Mouse (Mus musculus): ENCODE measurements at regions not wholly inside any gene's neighbourhood (a gene's known extent, or its start where the extent isn't known, plus 50 kb on each side); places are given as distances from the start of the nearest gene placed in this dataset.

DNA sequence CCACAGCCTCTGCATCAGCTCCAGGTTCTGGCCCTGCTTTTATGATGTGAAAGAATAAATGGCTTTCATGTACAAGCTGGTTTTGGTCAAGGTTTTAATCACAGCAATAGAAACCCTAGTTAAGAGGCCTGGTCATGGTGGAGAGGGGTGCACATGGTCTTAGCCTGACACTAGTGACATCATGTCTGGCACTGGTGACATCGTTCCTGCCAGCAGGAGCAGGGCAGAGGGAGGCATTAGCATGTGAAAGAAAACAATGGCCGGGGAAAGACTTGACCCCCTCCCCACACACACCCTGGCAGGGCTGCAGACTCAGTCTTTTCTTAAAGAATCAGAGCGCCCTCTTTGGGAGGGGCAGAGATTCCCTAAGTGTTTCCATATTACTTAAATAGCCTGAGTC, 139.2 kb downstream of the Matn1 start:
- in situ Hi-C loops (cut with MboI, MseI) = no loop called here

- in situ Hi-C loops (cut with MboI, MseI) = no loop called here
Observed at GRCm38 (mm10) chr4:131097421-131097820, 153.2 kb downstream of the Matn1 start.

- in situ Hi-C loops (cut with MboI, MseI) = no loop called here
Observed at GRCm38 (mm10) chr4:131100093-131100795, 156.1 kb downstream of the Matn1 start.

DNA sequence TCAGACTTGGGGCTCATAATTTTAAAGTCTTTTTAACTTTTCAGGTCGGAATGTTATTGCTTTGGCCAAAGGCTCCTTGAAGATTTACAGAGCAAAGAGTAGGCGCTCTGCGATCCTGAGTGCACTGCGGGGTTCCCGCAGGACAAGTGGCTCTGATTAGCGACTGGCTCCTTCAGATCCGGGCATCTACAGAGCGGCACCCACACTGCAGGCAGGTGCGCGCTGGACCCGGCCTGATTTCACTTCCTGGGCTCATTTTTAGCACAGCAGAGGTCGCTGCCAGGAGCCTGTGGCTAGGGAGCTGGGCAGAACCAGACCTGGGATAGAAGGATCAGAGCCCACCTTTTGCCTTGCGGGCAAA, 156.6 kb downstream of the Matn1 start:
- in situ Hi-C loops (cut with MboI, MseI) = no loop called here

DNA sequence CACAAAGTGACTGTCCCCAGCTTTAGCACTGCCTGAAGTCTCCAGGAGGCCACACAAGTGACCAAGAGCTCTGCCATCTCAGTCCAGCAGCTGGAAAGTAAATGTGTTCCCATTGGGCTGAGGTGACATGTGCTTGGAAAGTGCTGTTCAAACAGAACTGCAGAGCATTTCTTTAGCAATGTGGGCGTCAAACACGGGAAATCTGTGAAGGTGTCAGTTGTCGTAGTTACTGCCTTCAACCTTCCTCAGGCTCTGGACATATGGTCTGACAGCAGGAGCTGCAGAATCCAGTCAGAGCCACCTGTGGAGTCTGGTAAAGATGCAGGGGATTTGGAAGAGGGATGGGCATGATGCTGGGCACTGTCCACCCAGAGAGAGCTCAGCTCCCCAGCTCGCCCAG, 158.0 kb downstream of the Matn1 start:
- in situ Hi-C loops (cut with MboI, MseI) = no loop called here

GRCm38 (mm10) chr4:131107127-131107857, 163.1 kb downstream of the Matn1 start:
- in situ Hi-C loops (cut with MboI, MseI) = no loop called here

- in situ Hi-C loops (cut with MboI, MseI) = no loop called here
Observed at GRCm38 (mm10) chr4:131112536-131112935, 168.4 kb downstream of the Matn1 start.

GRCm38 (mm10) chr4:131113727-131114303, 169.6 kb downstream of the Matn1 start:
- in situ Hi-C loops (cut with MboI, MseI) = no loop called here

DNA sequence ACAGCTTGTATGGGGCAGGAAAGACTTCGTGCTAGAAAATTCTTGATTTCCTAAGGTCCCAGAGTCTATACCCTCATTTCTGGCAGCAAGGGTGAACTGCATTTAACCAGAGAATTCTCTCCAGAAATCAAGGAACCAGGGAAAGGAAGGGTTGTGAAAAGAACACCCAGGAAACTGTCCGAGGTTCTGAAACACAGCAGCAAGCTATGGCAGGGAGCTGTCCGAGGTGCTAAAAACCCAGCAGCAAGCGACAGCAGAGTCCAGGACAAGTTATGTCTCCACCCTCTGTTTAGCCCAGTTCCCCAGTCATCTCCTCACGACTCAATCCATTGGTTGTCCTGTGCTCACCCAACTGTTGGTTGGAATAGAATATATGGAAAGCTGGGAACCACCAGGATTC, 171.1 kb downstream of the Matn1 start:
- in situ Hi-C loops (cut with MboI, MseI) = no loop called here

GRCm38 (mm10) chr4:131118586-131118985, 174.4 kb downstream of the Matn1 start:
- in situ Hi-C loops (cut with MboI, MseI) = no loop called here

DNA sequence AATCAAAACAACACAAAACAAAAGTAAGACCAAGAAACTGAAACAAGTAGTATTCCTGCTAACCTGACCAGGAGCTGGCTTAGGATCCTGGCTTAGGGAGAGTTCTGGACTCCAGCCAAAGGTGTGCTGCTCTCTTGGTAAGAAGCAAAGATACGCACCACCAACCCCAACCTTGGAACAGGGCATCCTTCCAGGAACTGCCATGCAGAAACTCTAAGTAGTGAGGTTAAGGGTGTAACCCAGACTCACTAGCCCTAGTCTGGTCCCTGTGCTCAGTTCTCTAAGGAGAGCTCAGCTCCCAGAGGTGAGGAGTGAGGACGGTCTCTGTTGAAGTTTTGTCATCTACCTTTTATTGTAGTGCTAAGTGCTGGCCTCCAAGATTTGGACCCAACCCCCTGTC, 175.4 kb downstream of the Matn1 start:
- in situ Hi-C loops (cut with MboI, MseI) = no loop called here

DNA sequence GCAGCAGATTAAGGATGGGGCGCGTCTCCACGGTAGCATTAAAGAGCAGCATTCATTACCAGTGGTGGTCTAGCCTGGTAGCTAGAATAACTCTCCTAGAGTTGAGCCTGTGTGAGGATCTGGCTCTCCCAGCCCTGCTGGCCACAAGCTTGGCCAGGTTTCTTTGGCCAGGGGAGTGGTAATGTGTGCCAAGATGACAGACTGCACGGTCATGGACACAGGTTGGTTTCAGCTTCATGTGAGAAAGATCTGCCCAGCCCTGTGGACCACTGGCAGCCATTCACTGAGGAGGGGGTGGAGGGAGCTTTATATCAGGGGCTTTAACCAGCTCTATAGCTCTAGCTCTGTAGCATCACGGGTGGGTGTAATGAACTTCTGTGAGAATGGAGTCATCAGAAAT, 176.5 kb downstream of the Matn1 start:
- in situ Hi-C loops (cut with MboI, MseI) = no loop called here

DNA sequence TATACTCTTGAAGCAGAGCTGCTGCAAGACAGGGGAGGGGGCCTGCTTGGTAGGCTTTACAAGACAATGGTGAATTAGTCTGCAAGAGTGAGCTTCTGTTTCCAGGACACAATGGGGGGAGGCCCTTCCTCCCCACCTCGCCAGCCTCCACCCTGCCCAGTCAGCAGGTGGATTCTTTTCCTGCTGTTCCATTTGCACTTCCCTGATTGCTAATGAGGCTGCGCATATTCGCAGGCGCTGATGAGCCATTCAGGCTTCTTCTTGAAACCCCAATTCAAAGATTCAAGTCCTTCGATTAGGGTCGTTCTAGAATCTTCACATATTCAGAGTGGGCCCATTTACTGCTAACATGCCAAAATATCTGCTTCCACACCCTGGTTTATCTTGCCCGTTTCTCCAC, 181.8 kb downstream of the Matn1 start:
- in situ Hi-C loops (cut with MboI, MseI) = loop anchor here in 1 of 2 experiments (25.0 kb wide), 1 partner anchor 564 kb away; the partner anchor contains the start of gene Nkain1

DNA sequence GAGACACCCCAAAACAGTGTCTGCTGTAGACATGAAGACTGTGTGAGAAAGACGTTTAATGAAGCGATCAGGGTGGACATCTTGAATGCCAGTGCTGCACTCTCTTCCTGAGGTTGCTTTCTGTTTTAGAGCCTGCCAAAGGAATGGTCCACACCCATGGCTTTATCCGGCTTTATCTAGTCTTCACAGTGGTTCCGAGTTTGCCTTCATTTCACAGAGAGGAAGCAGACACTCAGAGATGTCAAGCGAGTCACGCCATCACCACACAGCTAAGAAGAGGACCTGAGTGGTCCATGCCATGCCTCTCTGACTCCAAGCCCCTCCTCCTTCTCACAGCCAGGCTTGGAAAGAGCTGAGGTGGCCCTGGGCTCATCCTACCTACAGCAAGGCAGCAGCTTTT, 182.7 kb downstream of the Matn1 start:
- in situ Hi-C loops (cut with MboI, MseI) = loop anchor here in 1 of 2 experiments (25.0 kb wide), 1 partner anchor 565 kb away; the partner anchor contains the start of gene Nkain1

- in situ Hi-C loops (cut with MboI, MseI) = loop anchor here in 1 of 2 experiments (25.0 kb wide), 1 partner anchor 566 kb away; the partner anchor contains the start of gene Nkain1
Observed at GRCm38 (mm10) chr4:131128646-131129045, 184.5 kb downstream of the Matn1 start.

GRCm38 (mm10) chr4:131132201-131132600, 188.0 kb downstream of the Matn1 start:
- in situ Hi-C loops (cut with MboI, MseI) = loop anchor here in 1 of 2 experiments (25.0 kb wide), 1 partner anchor 570 kb away; the partner anchor contains the start of gene Nkain1

- in situ Hi-C loops (cut with MboI, MseI) = loop anchor here in 1 of 2 experiments (25.0 kb wide), 1 partner anchor 570 kb away; the partner anchor contains the start of gene Nkain1
Observed at GRCm38 (mm10) chr4:131132781-131133180, 188.6 kb downstream of the Matn1 start.

DNA sequence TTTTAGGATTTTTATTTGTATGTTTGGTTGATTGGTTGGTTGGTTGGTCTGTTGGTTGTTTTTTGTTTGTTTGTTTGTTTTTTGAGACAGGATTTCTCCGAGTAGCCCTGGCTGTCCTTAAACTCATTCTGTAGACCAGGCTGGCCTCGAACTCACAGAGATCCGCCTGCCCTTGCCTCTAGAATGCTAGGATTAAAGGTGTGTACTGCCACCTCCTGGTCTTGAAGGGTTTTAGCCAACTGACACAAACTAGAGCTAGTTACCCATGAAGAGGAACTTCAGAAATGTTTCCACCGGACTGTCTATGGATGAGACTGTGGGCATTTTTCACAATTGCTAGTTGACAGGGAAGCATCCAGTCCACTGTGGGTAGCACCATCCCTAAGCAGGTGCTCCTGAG, 191.7 kb downstream of the Matn1 start:
- in situ Hi-C loops (cut with MboI, MseI) = loop anchor here in 1 of 2 experiments (25.0 kb wide), 1 partner anchor 574 kb away; the partner anchor contains the start of gene Nkain1

GRCm38 (mm10) chr4:131138891-131139290, 194.7 kb downstream of the Matn1 start:
- in situ Hi-C loops (cut with MboI, MseI) = loop anchor here in 1 of 2 experiments (25.0 kb wide), 1 partner anchor 577 kb away; the partner anchor contains the start of gene Nkain1

DNA sequence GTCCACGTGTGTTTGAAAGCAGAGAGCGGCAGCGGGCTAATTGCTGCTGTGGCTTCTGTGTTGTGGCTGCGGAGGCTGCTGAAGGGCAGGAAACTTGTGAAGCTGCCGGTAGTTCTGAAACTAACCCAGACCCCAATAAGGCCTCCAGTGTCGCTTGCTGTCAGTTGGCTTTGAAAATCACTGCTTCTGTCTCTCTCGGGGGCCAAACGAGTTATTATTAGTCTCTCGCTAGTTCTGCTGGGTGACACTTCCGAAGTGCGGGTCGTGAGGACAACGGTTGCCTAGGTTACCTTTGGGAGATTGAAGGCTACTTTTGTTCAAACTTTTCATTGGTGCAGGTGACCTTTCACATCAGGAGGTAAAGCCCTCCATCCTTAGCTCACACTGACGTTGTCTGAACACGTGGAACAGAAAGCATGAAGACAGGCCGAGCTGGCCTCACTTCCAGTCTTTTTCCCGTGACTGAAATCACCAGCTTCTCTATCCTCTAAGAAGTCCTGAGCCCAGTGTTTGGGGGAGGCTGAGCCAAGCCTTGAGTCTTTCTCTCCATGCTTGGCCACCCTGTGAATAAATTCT, 197.8 kb downstream of the Matn1 start:
- in situ Hi-C loops (cut with MboI, MseI) = loop anchor here in 1 of 2 experiments (10.0 to 25.0 kb wide), 2 partner anchors 177 to 580 kb away; partner anchors contain the start of gene Nkain1

GRCm38 (mm10) chr4:131145507-131145906, 201.3 kb downstream of the Matn1 start:
- in situ Hi-C loops (cut with MboI, MseI) = loop anchor here in 1 of 2 experiments (10.0 to 25.0 kb wide), 2 partner anchors 181 to 583 kb away; partner anchors contain the start of gene Nkain1
